Mouse (Mus musculus): ENCODE measurements around the gene Gprc5a. TPM values are rescaled to one million over a fixed set of nuclear protein-coding genes. Genes with fewer than 3 reads are reported as not detected.

Gprc5a gene
- total RNA-seq, 2 experiments from 2014 or later = 0.22 to 0.56 TPM

- ATAC-seq (ENCODE audit: poor library complexity, severe bottlenecking) = no peak
Measured at GRCm38 (mm10) chr6:135069856-135070255, 4.4 kb downstream of the Gprc5a start.

- ATAC-seq (ENCODE audit: poor library complexity, severe bottlenecking) = no peak
Measured at GRCm38 (mm10) chr6:135070347-135070746, 4.9 kb downstream of the Gprc5a start.

GRCm38 (mm10) chr6:135074405-135074947 is 9.0 kb downstream of the Gprc5a start:
- no peak for ATAC-seq (ENCODE audit: poor library complexity, severe bottlenecking)

GRCm38 (mm10) chr6:135076202-135076601 is 10.8 kb downstream of the Gprc5a start:
- ATAC-seq (ENCODE audit: poor library complexity, severe bottlenecking) = no peak

- no peak for ATAC-seq (ENCODE audit: poor library complexity, severe bottlenecking)
Measured at GRCm38 (mm10) chr6:135078420-135078819, 13.0 kb downstream of the Gprc5a start.

GRCm38 (mm10) chr6:135083991-135084502 is 18.6 kb downstream of the Gprc5a start:
- ATAC-seq (ENCODE audit: poor library complexity, severe bottlenecking) = no peak

- no peak for ATAC-seq (ENCODE audit: poor library complexity, severe bottlenecking)
Measured at GRCm38 (mm10) chr6:135085703-135086102, 20.3 kb downstream of the Gprc5a start.

- peak; percentile 88 for ATAC-seq (ENCODE audit: poor library complexity, severe bottlenecking)
Measured at GRCm38 (mm10) chr6:135087721-135088451, 22.4 kb downstream of the Gprc5a start.

- ATAC-seq (ENCODE audit: poor library complexity, severe bottlenecking) = no peak
Measured at GRCm38 (mm10) chr6:135089786-135090185, 24.3 kb downstream of the Gprc5a start.

GRCm38 (mm10) chr6:135090661-135091060 is 25.2 kb downstream of the Gprc5a start:
- ATAC-seq (ENCODE audit: poor library complexity, severe bottlenecking) = no peak

GRCm38 (mm10) chr6:135092798-135093470 is 27.5 kb downstream of the Gprc5a start:
- ATAC-seq (ENCODE audit: poor library complexity, severe bottlenecking) = no peak

GRCm38 (mm10) chr6:135100787-135101472 is 35.5 kb downstream of the Gprc5a start:
- ATAC-seq (ENCODE audit: poor library complexity, severe bottlenecking) = no peak

- ATAC-seq (ENCODE audit: poor library complexity, severe bottlenecking) = no peak
Measured at GRCm38 (mm10) chr6:135102736-135103303, 37.4 kb downstream of the Gprc5a start.

- ATAC-seq (ENCODE audit: poor library complexity, severe bottlenecking) = no peak
Measured at GRCm38 (mm10) chr6:135107014-135107413, 41.6 kb downstream of the Gprc5a start.

- no peak for ATAC-seq (ENCODE audit: poor library complexity, severe bottlenecking)
Measured at GRCm38 (mm10) chr6:135112411-135113113, 47.1 kb downstream of the Gprc5a start.

- ATAC-seq (ENCODE audit: poor library complexity, severe bottlenecking) = no peak
Measured at GRCm38 (mm10) chr6:135113114-135113436, 47.6 kb downstream of the Gprc5a start.

GRCm38 (mm10) chr6:135116479-135116878 is 51.0 kb downstream of the Gprc5a start:
- peak; percentile 66 for ATAC-seq (ENCODE audit: poor library complexity, severe bottlenecking)

GRCm38 (mm10) chr6:135118183-135118582 is 52.7 kb downstream of the Gprc5a start, which contains the start of gene Gprc5d:
Gene Gprc5d (minus strand): TSS chr6:135118283.
- ATAC-seq (ENCODE audit: poor library complexity, severe bottlenecking) = no peak

- no peak for ATAC-seq (ENCODE audit: poor library complexity, severe bottlenecking)
Measured at GRCm38 (mm10) chr6:135124755-135125380, 59.4 kb downstream of the Gprc5a start.

- ATAC-seq (ENCODE audit: poor library complexity, severe bottlenecking) = no peak
Measured at GRCm38 (mm10) chr6:135133086-135133485, 67.6 kb downstream of the Gprc5a start.

All from megakaryocyte, adult 5-6 weeks (primary cell).